Mouse (Mus musculus) heart, embryonic 16.5 days (tissue): ENCODE results near the gene Lck. TPM values are rescaled to one million over a fixed set of nuclear protein-coding genes. Genes with fewer than 3 reads are reported as not detected.

Experiments used
- ATAC-seq: fragments of 200-750 bp; cut with Nextera tagmentation; replicated peaks from 2 replicates; pipeline ENCODE4 v1.8.0; 2017; ENCODE audit warnings: moderate number of reproducible peaks; ENCODE audit not compliant: insufficient read depth, low FRiP score; ENCODE audit errors: extremely low read depth
- H3K27ac ChIP-seq: fragments of 300-500 bp; sonication (generic); 2 replicates; pipeline ENCODE4 v1.5.1; 2014; ENCODE audit warnings: mild to moderate bottlenecking, low read length, control low read depth, moderate library complexity
- H3K27me3 ChIP-seq: fragments of 300-500 bp; sonication (generic); 2 replicates; pipeline ENCODE4 v1.6.1; 2014; ENCODE audit warnings: low read length, mixed read lengths; ENCODE audit not compliant: control insufficient read depth, insufficient read depth
- H3K36me3 ChIP-seq: fragments of 300-500 bp; sonication (generic); 2 replicates; pipeline ENCODE4 v1.6.1; 2014; ENCODE audit not compliant: control insufficient read depth, insufficient read depth
- H3K4me1 ChIP-seq: fragments of 300-500 bp; sonication (generic); 2 replicates; pipeline ENCODE4 v1.6.1; 2014; ENCODE audit warnings: low read length, mixed read lengths; ENCODE audit not compliant: control insufficient read depth, insufficient read depth
- H3K4me2 ChIP-seq: fragments of 300-500 bp; sonication (generic); 2 replicates; pipeline ENCODE4 v1.6.1; 2014; ENCODE audit warnings: low read depth, mild to moderate bottlenecking, control low read depth, low read length
- H3K4me3 ChIP-seq: fragments of 300-500 bp; sonication (generic); 2 replicates; pipeline ENCODE4 v1.5.1; 2014; ENCODE audit warnings: mild to moderate bottlenecking, control low read depth, low read length
- H3K9ac ChIP-seq: fragments of 300-500 bp; sonication (generic); 2 replicates; pipeline ENCODE4 v1.6.1; 2014; ENCODE audit warnings: low read length, control low read depth
- H3K9me3 ChIP-seq: fragments of 300-500 bp; sonication (generic); replicated peaks from 2 replicates; pipeline ENCODE4 v1.6.1; 2016; ENCODE audit warnings: low read length; ENCODE audit not compliant: control insufficient read depth
- WGBS: fragments of 180-500 bp; shearing (Covaris S2); extraction: QIAGEN DNeasy Blood & Tissue Kit; methylation state at CpG from one replicate; pipeline ENCODE4 v1.1.7; 2014; 5-methylcytosine and 5-hydroxymethylcytosine counted together
- polyA plus RNA-seq: library from polyadenylated mRNA; unstranded; fragments of >200 nt; fragmentation: Nextera tagmentation; extraction: Ambion mirVana; gene quantifications from 2 replicates; pipeline ENCODE4 v1.2.1, GENCODE M21; 2015

Gene Lck
- polyA plus RNA-seq, 1 experiment from 2014 or later, result 121 TPM

DNA sequence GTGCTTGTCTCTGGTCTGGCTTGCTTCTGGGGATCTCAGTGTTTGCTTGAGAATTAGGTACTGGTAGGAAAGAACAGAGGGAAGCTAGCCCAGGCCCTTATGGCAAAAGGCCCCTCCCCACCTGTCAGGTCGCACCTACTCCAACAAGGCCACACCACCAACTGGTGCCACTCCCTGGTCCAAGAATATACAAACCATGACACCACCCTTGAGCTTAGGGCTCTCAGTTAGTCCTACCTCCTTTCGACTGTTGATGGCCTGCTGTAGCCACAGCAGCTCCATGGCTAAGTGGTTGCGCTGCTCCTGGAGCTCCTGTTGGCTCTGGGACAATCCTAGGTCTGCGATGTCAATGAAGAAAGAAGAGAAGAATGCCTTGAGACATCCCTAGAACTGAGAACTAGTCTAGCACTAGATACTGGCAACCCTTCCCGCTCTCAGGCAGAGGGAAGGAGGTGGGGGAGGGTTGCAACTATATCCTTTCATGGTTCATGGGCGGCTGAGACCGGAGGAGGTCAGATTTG lies 43.7 kb upstream of the Lck start:
- WGBS, result 88% methylated on average over 7 of the region's 7 CpGs
- H3K4me3 ChIP-seq, result no peak overlapping the region

DNA sequence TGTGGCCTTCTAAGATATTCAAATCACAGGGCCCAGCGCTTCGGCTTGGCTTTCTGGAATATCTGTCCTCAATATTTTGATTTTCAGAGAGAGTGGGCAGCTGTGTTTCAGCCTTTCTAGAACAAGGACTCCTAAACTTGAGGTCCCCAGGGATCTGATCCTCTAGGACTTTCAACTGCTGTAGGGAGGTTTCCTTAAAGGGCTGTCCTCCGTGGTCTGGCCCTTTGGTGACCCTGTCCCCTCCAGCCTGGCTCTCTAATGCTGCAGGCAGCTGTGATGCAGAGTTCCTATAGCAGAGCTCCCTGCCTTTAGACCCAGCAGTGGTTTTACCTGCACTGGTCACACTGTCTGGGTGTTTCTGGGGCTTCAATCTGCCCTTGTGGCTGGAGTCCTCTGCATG lies 43.2 kb upstream of the Lck start:
- no peaks in the 10 kb centered on the region for H3K9me3 ChIP-seq
- no peak overlapping the region for H3K4me2 ChIP-seq
- H3K9ac ChIP-seq, result no peak overlapping the region
- no peak for ATAC-seq
- WGBS, result 91% methylated on average over 3 of the region's 3 CpGs
- peaks cover 14% of the 10 kb centered on the region; the same call in 1 of the 2 replicates for H3K36me3 ChIP-seq
- no peak overlapping the region for H3K4me3 ChIP-seq
- H3K27ac ChIP-seq, result no peak overlapping the region
- peaks cover 21% of the 10 kb centered on the region for H3K4me1 ChIP-seq
- H3K27me3 ChIP-seq, result no peaks in the 10 kb centered on the region

More for the DNA sequence above, 43.7 kb upstream of the Lck start:
- no peak overlapping the region for H3K27ac ChIP-seq
- no peaks in the 10 kb centered on the region for H3K27me3 ChIP-seq
- H3K9ac ChIP-seq, result no peak overlapping the region
- H3K4me1 ChIP-seq, result peaks cover 21% of the 10 kb centered on the region
- no peak for ATAC-seq
- no peak overlapping the region for H3K4me2 ChIP-seq
- peaks cover 14% of the 10 kb centered on the region; the same call in 1 of the 2 replicates for H3K36me3 ChIP-seq
- H3K9me3 ChIP-seq, result no peaks in the 10 kb centered on the region

DNA sequence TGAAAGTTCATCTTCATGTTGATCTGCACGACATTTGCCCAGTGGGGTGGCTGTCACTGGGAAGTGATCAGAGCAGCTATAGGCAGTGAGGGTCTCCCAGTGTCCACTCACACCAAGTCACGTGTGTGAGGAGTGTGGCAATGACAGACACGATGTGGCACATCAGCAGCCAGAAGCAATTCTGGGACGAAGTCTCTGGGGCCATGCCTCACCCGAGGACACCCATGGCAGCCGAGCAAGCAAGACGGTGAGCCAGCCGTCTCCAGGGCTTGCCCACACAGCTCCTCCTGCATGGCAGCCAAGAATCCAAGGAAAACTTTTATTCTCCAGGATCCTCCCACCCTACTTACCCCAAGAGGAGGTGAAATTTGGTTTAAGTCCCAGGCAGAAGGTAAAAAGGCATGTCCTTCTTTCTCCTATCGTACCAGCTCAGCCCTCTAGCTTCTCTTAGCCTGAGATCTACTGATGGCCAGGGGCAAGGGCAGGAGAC lies 42.4 kb upstream of the Lck start:
- Histone ChIP-seq H3K4me1 (peaks cover 21% of the 10 kb centered on the region), H3K36me3 (peaks cover 14% of the 10 kb centered on the region; the same call in 1 of the 2 replicates), H3K27me3 (no peaks in the 10 kb centered on the region), H3K4me2 (no peak overlapping the region), H3K9me3 (no peaks in the 10 kb centered on the region), H3K9ac (no peak overlapping the region), H3K4me3 (no peak overlapping the region), H3K27ac (no peak overlapping the region)
- no peak for ATAC-seq
- 89% methylated on average over 9 of the region's 9 CpGs for WGBS

- ATAC-seq, result no peak
- H3K27me3 ChIP-seq, result no peaks in the 10 kb centered on the region
- H3K4me3 ChIP-seq, result no peak within 1 kb of the TSS
- no peak within 1 kb of the TSS for H3K4me2 ChIP-seq
- H3K9ac ChIP-seq, result 0 out of 2 replicates have a peak within 1 kb of the TSS, but pooled peaks have one; percentile 45
- H3K9me3 ChIP-seq, result no peaks in the 10 kb centered on the region
- H3K4me1 ChIP-seq, result peaks cover 21% of the 10 kb centered on the region
- peak within 1 kb of the TSS; percentile 59 for H3K27ac ChIP-seq
- peaks cover 17% of the 10 kb centered on the region for H3K36me3 ChIP-seq
- 61% methylated on average over 6 of the region's 6 CpGs for WGBS
Measured at GRCm38 (mm10) chr4:129614093-129614492, 40.7 kb upstream of the Lck start, which contains the start of gene Dcdc2b. Dcdc2b (minus strand) TSS chr4:129614257.

DNA sequence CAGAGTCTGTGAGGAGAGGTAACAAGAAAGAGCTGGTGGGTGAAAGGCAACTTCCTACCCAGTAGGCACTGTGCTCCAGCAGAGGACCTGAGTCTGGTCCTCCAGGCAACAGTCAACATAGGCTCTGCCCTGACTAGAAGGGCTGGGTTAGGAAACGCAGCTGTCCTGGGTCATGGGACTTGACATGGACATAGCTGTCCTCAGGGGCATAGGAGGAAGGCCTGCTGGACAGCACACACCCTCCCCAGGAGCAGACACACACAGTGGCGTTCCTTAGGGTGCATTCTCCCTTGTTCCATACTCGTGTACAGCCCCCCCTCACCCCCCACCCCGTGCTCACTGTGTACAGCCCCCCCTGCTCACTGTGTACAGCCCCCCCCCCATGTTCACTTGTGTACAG lies 37.0 kb upstream of the Lck start:
- Histone ChIP-seq H3K36me3 (peaks cover 23% of the 10 kb centered on the region), H3K27me3 (no peaks in the 10 kb centered on the region), H3K9ac (no peak overlapping the region), H3K4me1 (peaks cover 16% of the 10 kb centered on the region), H3K4me2 (no peak overlapping the region), H3K27ac (no peak overlapping the region; the same call in 1 of the 2 replicates), H3K9me3 (no peaks in the 10 kb centered on the region), H3K4me3 (no peak overlapping the region)
- 57% methylated on average over 4 of the region's 4 CpGs for WGBS
- no peak for ATAC-seq

DNA sequence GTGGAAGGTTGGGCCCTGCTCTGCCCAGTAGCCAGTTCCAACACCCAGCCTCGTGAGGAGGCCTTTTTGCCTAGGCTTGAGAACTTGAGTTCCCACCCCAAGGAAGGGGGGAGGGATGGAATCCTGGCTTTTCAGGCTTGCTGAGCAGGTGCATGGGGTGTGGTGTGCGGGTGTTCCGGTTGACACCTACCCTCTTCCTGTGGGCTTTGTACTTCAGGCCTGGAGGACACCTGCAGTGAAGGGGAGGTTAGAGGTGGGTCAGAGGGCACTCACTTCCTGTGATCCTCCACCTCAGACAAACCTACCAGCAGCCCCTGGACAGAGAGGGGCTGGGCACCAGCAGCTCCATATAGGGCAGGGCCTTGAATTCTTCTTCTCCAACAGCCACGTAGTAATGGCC lies 36.6 kb upstream of the Lck start:
- H3K4me1 ChIP-seq, result peaks cover 16% of the 10 kb centered on the region
- ATAC-seq, result peak; percentile 31; the same call in 1 of the 2 replicates
- no peak overlapping the region for H3K4me3 ChIP-seq
- H3K9me3 ChIP-seq, result no peaks in the 10 kb centered on the region
- peak overlapping the region; percentile 45; the same call in 1 of the 2 replicates for H3K27ac ChIP-seq
- 61% methylated on average over 4 of the region's 4 CpGs for WGBS
- no peak overlapping the region for H3K4me2 ChIP-seq
- peaks cover 23% of the 10 kb centered on the region for H3K36me3 ChIP-seq
- H3K27me3 ChIP-seq, result no peaks in the 10 kb centered on the region
- H3K9ac ChIP-seq, result no peak overlapping the region

DNA sequence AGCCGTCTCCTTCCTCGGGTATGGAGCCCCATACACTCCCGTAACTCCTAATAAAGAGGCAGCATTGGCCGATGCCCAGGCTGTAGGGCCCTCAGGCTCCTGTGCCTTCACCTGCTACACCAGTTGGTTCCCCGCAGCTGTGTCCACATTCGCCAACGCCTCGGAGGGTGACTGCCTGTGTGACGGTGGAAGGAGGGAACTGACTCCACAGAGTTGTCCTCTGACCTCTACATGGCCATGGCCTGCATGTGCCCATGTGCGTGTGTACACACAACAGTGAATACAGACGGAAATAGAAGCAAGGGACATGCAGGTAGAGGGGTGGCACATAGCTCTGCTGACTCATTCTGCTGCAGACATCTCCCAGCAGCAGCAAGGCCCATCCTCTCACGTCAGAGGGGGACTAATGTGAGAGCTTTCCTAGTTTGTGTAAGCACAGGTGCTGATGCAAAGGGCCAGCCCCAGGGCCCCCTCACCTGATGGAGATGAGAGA lies 35.7 kb upstream of the Lck start:
- Histone ChIP-seq H3K9me3 (no peaks in the 10 kb centered on the region), H3K4me1 (peaks cover 11% of the 10 kb centered on the region), H3K9ac (no peak overlapping the region), H3K4me3 (no peak overlapping the region), H3K27ac (peak overlapping the region; percentile 45; the same call in 1 of the 2 replicates), H3K4me2 (no peak overlapping the region), H3K27me3 (no peaks in the 10 kb centered on the region), H3K36me3 (peaks cover 25% of the 10 kb centered on the region)
- WGBS, result 72% methylated on average over 12 of the region's 12 CpGs
- ATAC-seq, result no peak

GRCm38 (mm10) chr4:129608426-129609025 lies 35.1 kb upstream of the Lck start:
- ATAC-seq, result peak; percentile 79

More at GRCm38 (mm10) chr4:129608426-129609025, 35.1 kb upstream of the Lck start:
- Histone ChIP-seq H3K27me3 (no peaks in the 10 kb centered on the region), H3K4me2 (no peak overlapping the region), H3K36me3 (peaks cover 29% of the 10 kb centered on the region), H3K4me1 (peaks cover 4% of the 10 kb centered on the region), H3K4me3 (no peak overlapping the region), H3K27ac (no peak overlapping the region; the same call in 1 of the 2 replicates), H3K9me3 (no peaks in the 10 kb centered on the region), H3K9ac (peak overlapping the region; percentile 46; the same call in 1 of the 2 replicates)
- WGBS, result 39% methylated on average over 7 of the region's 7 CpGs
